Mouse (Mus musculus) MEL (cell line): ENCODE results near the gene Tmem30c. TPM values are rescaled to one million over a fixed set of nuclear protein-coding genes. Genes with fewer than 3 reads are reported as not detected.

ENCODE experiments used
- DNase-seq: peaks from one replicate; pipeline ENCODE4 v3.0.0; 2011; ENCODE audit warnings: low read depth, low spot score
- H3K27ac ChIP-seq: 2 replicates; pipeline ENCODE4 v1.5.1; 2012; ENCODE audit warnings: low read depth, mild to moderate bottlenecking, control low read depth, low read length, moderate library complexity; ENCODE audit not compliant: control insufficient read depth
- H3K27me3 ChIP-seq, 2 experiments: fragments of 150-350 bp in 1 of 2; sonication (generic) in 1 of 2; 2 replicates each; pipeline ENCODE4 v1.6.1; 2012; ENCODE audit warnings: low read length in 2 of 2, mild to moderate bottlenecking in 2 of 2, improper control_type of control experiment in 1 of 2, moderate library complexity in 1 of 2; ENCODE audit not compliant: insufficient read depth in 2 of 2, control insufficient read depth in 1 of 2
- H3K36me3 ChIP-seq, 2 experiments: 2 replicates each; pipeline ENCODE4 v1.6.1; 2012 to 2014; ENCODE audit warnings: low read length in 2 of 2, improper control_type of control experiment in 1 of 2, inconsistent platforms in 1 of 2, mild to moderate bottlenecking in 1 of 2; ENCODE audit not compliant: insufficient read depth in 2 of 2, control insufficient read depth in 1 of 2
- H3K4me1 ChIP-seq, 2 experiments: fragments of 150-350 bp in 1 of 2; sonication (generic) in 1 of 2; 2 replicates each; pipeline ENCODE4 v1.6.1; 2012; ENCODE audit warnings: low read length in 2 of 2, improper control_type of control experiment in 1 of 2, mild to moderate bottlenecking in 1 of 2; ENCODE audit not compliant: insufficient read depth in 2 of 2, control insufficient read depth in 1 of 2
- H3K4me3 ChIP-seq, 2 experiments: fragments of 150-350 bp in 1 of 2; sonication (generic) in 1 of 2; 2 replicates each; pipeline ENCODE4 v1.5.1; 2012; ENCODE audit warnings: low read depth in 2 of 2, low read length in 2 of 2, mild to moderate bottlenecking in 2 of 2, moderate library complexity in 2 of 2, control low read depth in 1 of 2, improper control_type of control experiment in 1 of 2; ENCODE audit not compliant: control insufficient read depth in 1 of 2, insufficient read depth in 1 of 2
- H3K79me2 ChIP-seq: 2 replicates; pipeline ENCODE4 v1.6.1; 2012; ENCODE audit warnings: mild to moderate bottlenecking, low read length, moderate library complexity; ENCODE audit not compliant: control insufficient read depth, poor library complexity, insufficient read depth
- H3K9ac ChIP-seq: 2 replicates; pipeline ENCODE4 v1.6.1; 2012; ENCODE audit warnings: low read depth, mild to moderate bottlenecking, control low read depth, low read length, moderate library complexity; ENCODE audit not compliant: control insufficient read depth, poor library complexity, severe bottlenecking
- H3K9me3 ChIP-seq: fragments of 150-350 bp; sonication (generic); replicated peaks from 2 replicates; pipeline ENCODE4 v1.6.1; 2012; ENCODE audit warnings: mild to moderate bottlenecking, low read length, improper control_type of control experiment, moderate library complexity; ENCODE audit not compliant: insufficient read depth
- BHLHE40 ChIP-seq: IDR thresholded peaks from 2 replicates; pipeline ENCODE4 v1.6.1; 2012; ENCODE audit warnings: low read depth, mild to moderate bottlenecking, inconsistent platforms, low read length, improper control_type of control experiment, borderline replicate concordance
- CHD1 ChIP-seq: IDR thresholded peaks from 2 replicates; pipeline ENCODE4 v1.6.1; 2012; ENCODE audit warnings: low read depth, mild to moderate bottlenecking, inconsistent platforms, low read length, improper control_type of control experiment
- CTCF ChIP-seq, 3 experiments: IDR thresholded peaks in 2 of 3; conservative IDR thresholded peaks in 1 of 3; 2 replicates each; pipeline ENCODE4 v1.5.1; 2011 to 2012; ENCODE audit warnings: low read length in 3 of 3, low read depth in 2 of 3, mild to moderate bottlenecking in 2 of 3, improper control_type of control experiment in 1 of 3, inconsistent platforms in 1 of 3, mixed read lengths in 1 of 3, moderate library complexity in 1 of 3; ENCODE audit not compliant: control insufficient read depth in 1 of 3, insufficient read depth in 1 of 3, poor library complexity in 1 of 3, severe bottlenecking in 1 of 3
- E2F4 ChIP-seq: IDR thresholded peaks from 2 replicates; pipeline ENCODE4 v1.6.1; 2011; ENCODE audit warnings: low read depth, low read length, improper control_type of control experiment, borderline replicate concordance
- EP300 ChIP-seq, 2 experiments: IDR thresholded peaks; 2 replicates each; pipeline ENCODE4 v1.6.1; 2011; ENCODE audit warnings: improper control_type of control experiment in 2 of 2, low read length in 2 of 2, low read depth in 1 of 2, mild to moderate bottlenecking in 1 of 2
- GABPA ChIP-seq: IDR thresholded peaks from 2 replicates; pipeline ENCODE4 v1.6.1; 2012; ENCODE audit warnings: low read depth, mild to moderate bottlenecking, inconsistent platforms, low read length, improper control_type of control experiment, moderate library complexity
- HCFC1 ChIP-seq: IDR thresholded peaks from 2 replicates; pipeline ENCODE4 v1.6.1; 2012; ENCODE audit warnings: low read depth, mild to moderate bottlenecking, inconsistent platforms, low read length, improper control_type of control experiment, moderate library complexity
- MAZ ChIP-seq: IDR thresholded peaks from 2 replicates; pipeline ENCODE4 v1.6.1; 2012; ENCODE audit warnings: low read depth, mild to moderate bottlenecking, inconsistent platforms, low read length, improper control_type of control experiment
- MEF2A ChIP-seq: IDR thresholded peaks from 2 replicates; pipeline ENCODE4 v1.6.1; 2014; ENCODE audit warnings: low read depth, mild to moderate bottlenecking, inconsistent platforms, low read length, improper control_type of control experiment; ENCODE audit not compliant: poor library complexity, insufficient replicate concordance, severe bottlenecking; ENCODE audit errors: extremely low read depth
- MXI1 ChIP-seq: IDR thresholded peaks from 2 replicates; pipeline ENCODE4 v1.6.1; 2011; ENCODE audit warnings: mild to moderate bottlenecking, low read depth, low read length, improper control_type of control experiment
- MYB ChIP-seq: IDR thresholded peaks from 2 replicates; pipeline ENCODE4 v1.6.1; 2011; ENCODE audit warnings: mild to moderate bottlenecking, low read depth, low read length, improper control_type of control experiment
- NELFE ChIP-seq: IDR thresholded peaks from 2 replicates; pipeline ENCODE4 v1.6.1; 2011; ENCODE audit warnings: low read depth, low read length, improper control_type of control experiment
- NRF1 ChIP-seq: IDR thresholded peaks from 2 replicates; pipeline ENCODE4 v1.6.1; 2014; ENCODE audit warnings: low read depth, mild to moderate bottlenecking, inconsistent platforms, low read length, improper control_type of control experiment, moderate library complexity; ENCODE audit not compliant: poor library complexity, insufficient read depth, severe bottlenecking
- POLR2A ChIP-seq, 2 experiments: IDR thresholded peaks; 2 replicates each; pipeline ENCODE4 v1.6.1; 2011 to 2012; ENCODE audit warnings: low read length in 2 of 2, mild to moderate bottlenecking in 2 of 2, control low read depth in 1 of 2, improper control_type of control experiment in 1 of 2, low read depth in 1 of 2, moderate library complexity in 1 of 2; ENCODE audit not compliant: control insufficient read depth in 1 of 2, insufficient read depth in 1 of 2, poor library complexity in 1 of 2
- POLR2AphosphoS2 ChIP-seq: IDR thresholded peaks from 2 replicates; pipeline ENCODE4 v1.6.1; 2011; ENCODE audit warnings: low read length, improper control_type of control experiment
- POLR2AphosphoS5 ChIP-seq: IDR thresholded peaks from 2 replicates; pipeline ENCODE4 v1.6.1; 2012; ENCODE audit warnings: low read depth, borderline replicate concordance, mild to moderate bottlenecking, inconsistent platforms, low read length, moderate library complexity, mixed read lengths
- RAD21 ChIP-seq: IDR thresholded peaks from 2 replicates; pipeline ENCODE4 v1.6.1; 2011; ENCODE audit warnings: mild to moderate bottlenecking, low read depth, low read length, improper control_type of control experiment
- RCOR1 ChIP-seq: IDR thresholded peaks from 2 replicates; pipeline ENCODE4 v1.6.1; 2012; ENCODE audit warnings: low read depth, mild to moderate bottlenecking, inconsistent platforms, low read length, improper control_type of control experiment
- SMC3 ChIP-seq: IDR thresholded peaks from 2 replicates; pipeline ENCODE4 v1.6.1; 2011; ENCODE audit warnings: low read depth, low read length, improper control_type of control experiment
- TAL1 ChIP-seq: IDR thresholded peaks from 2 replicates; pipeline ENCODE4 v1.6.1; 2012; ENCODE audit warnings: mild to moderate bottlenecking, inconsistent platforms, low read length, moderate library complexity, mixed read lengths
- TCF12 ChIP-seq: IDR thresholded peaks from 2 replicates; pipeline ENCODE4 v1.6.1; 2014; ENCODE audit warnings: low read depth, mild to moderate bottlenecking, inconsistent platforms, low read length, improper control_type of control experiment, moderate library complexity
- UBTF ChIP-seq: IDR thresholded peaks from 2 replicates; pipeline ENCODE4 v1.6.1; 2012; ENCODE audit warnings: low read depth, mild to moderate bottlenecking, inconsistent platforms, low read length, improper control_type of control experiment, moderate library complexity, borderline replicate concordance; ENCODE audit not compliant: insufficient read depth
- USF1 ChIP-seq: IDR thresholded peaks from 2 replicates; pipeline ENCODE4 v1.6.1; 2014; ENCODE audit warnings: low read depth, mild to moderate bottlenecking, inconsistent platforms, low read length, improper control_type of control experiment, moderate library complexity
- USF2 ChIP-seq, 2 experiments: IDR thresholded peaks; 2 replicates each; pipeline ENCODE4 v1.6.1; 2011 to 2012; ENCODE audit warnings: improper control_type of control experiment in 2 of 2, low read length in 2 of 2, borderline replicate concordance in 1 of 2, inconsistent platforms in 1 of 2, low read depth in 1 of 2, mild to moderate bottlenecking in 1 of 2; ENCODE audit not compliant: insufficient read depth in 1 of 2
- ZC3H11A ChIP-seq: IDR thresholded peaks from 2 replicates; pipeline ENCODE4 v1.6.1; 2012; ENCODE audit warnings: low read depth, mild to moderate bottlenecking, inconsistent platforms, low read length, improper control_type of control experiment
- ZKSCAN1 ChIP-seq: IDR thresholded peaks from 2 replicates; pipeline ENCODE4 v1.6.1; 2012; ENCODE audit warnings: low read depth, mild to moderate bottlenecking, inconsistent platforms, low read length, improper control_type of control experiment, moderate library complexity
- ZNF384 ChIP-seq: IDR thresholded peaks from 2 replicates; pipeline ENCODE4 v1.6.1; 2012; ENCODE audit warnings: low read depth, mild to moderate bottlenecking, inconsistent platforms, low read length, improper control_type of control experiment
- polyA plus RNA-seq, 2 experiments: library from polyadenylated mRNA; stranded (reverse) in 1 of 2; unstranded in 1 of 2; fragments of >175 nt in 1 of 2; fragments of >200 nt in 1 of 2; gene quantifications; 2 replicates each; pipeline versions ENCODE4 v1.2.1 to v1.2.4; 2012; ENCODE audit warnings: low replicate concordance in 2 of 2, low read depth in 1 of 2; ENCODE audit not compliant: insufficient read length in 2 of 2, insufficient read depth in 1 of 2, missing spikeins in 1 of 2
- total RNA-seq: library from RNA; depleted of rRNA; stranded (reverse); fragments of 300-350 nt; gene quantifications from 2 replicates; pipeline ENCODE4 v1.2.3, GENCODE M21; 2012

Gene Tmem30c
- total and polyA plus RNA-seq, 3 experiments = 0.04 to 0.38 TPM; not detected in 1

DNA sequence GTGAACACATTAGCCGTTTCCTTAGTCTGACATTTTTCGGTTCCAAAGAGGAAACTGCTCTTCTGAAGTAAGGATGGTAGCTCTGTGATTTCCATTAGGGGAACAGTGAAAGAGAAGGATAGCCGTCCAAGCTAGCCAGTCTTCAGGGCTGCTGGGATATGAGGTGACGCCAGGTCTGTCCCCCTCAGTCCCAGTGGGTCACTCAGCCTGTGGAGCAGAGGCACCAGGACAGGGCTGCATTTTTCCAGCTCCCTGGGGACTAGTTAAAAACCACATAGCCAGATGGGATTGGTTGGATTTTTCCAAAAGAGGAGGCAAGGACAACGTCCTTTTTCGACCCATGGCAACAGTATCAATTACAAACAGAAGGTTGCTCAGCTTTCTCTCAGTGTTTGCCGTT is 34.3 kb upstream of the Tmem30c start:
- H3K4me3 ChIP-seq = no peak overlapping the region
- no peak for DNase-seq
- no peak for TF ChIP-seq MAZ
- TF ChIP-seq SMC3 = no peak
- TF ChIP-seq NRF1 = no peak
- no peak for TF ChIP-seq NELFE
- TF ChIP-seq CHD1 = no peak
- no peak for TF ChIP-seq BHLHE40
- TF ChIP-seq POLR2AphosphoS5 = no peak
- no peak for TF ChIP-seq USF1
- TF ChIP-seq RAD21 = no peak
- no peak for TF ChIP-seq MEF2A
- no peak for TF ChIP-seq ZNF384
- TF ChIP-seq TAL1 = no peak
- no peak for TF ChIP-seq HCFC1
- no peak for TF ChIP-seq CTCF (IDR thresholded peaks at IDR 0.05 in 2 of 3, conservative IDR thresholded peaks at IDR 0.05 in 1 of 3; ENCODE audit: control insufficient read depth in 1 of 3, insufficient read depth in 1 of 3, low read depth in 2 of 3, low read length in 3 of 3, poor library complexity in 1 of 3, severe bottlenecking in 1 of 3)
- TF ChIP-seq ZC3H11A = no peak
- no peak for TF ChIP-seq MYB
- TF ChIP-seq ZKSCAN1 = no peak
- TF ChIP-seq POLR2A (IDR thresholded peaks at IDR 0.05; ENCODE audit: control insufficient read depth in 1 of 2, insufficient read depth in 1 of 2, low read depth in 1 of 2, low read length in 2 of 2, poor library complexity in 1 of 2) = no peak
- H3K9ac ChIP-seq = no peak overlapping the region
- H3K27ac ChIP-seq = no peak overlapping the region
- no peaks in the 10 kb centered on the region for H3K79me2 ChIP-seq
- no peaks in the 10 kb centered on the region for H3K4me1 ChIP-seq
- H3K36me3 ChIP-seq = no peaks in the 10 kb centered on the region
- no peaks in the 10 kb centered on the region for H3K27me3 ChIP-seq
- no peaks in the 10 kb centered on the region for H3K9me3 ChIP-seq

DNA sequence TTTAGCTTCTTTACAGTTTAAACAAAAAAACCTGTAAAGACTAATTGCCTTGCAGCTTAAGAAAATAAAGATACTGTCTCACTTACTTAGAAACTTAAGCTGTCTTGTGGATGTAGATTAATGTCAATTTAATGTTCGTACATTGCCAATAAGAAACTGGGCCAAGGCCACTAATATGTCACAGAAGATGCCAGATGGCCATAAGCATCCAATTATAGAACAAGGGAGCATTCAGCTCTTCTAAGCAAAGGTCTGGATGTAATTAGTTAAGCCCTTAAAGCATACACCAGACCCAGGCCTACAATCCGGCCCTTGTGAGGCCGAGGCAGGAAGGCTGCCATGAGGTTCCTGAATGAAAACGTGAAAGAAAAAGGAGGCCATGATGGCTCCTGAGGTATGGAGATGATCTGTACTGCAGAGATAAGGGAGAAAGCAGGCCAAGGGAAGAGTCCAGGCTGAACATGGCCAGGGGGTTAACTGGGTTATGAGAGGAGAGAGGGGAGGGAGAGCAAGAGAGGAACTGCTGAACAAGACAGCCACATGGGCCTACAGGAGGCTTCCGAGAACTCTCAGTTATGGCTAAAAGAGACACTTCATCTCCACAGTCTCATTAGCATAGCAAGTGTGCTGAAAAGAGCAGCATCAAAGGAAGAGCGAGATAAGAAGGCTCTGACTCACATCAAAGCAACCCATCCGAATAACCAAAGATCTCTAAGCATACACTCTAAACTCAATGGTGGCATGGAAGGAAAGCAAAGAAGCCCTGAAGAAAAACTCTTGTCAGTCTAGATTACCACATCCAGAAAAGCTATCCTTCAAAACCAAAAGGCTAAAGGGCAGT is 26.8 kb upstream of the Tmem30c start:
- Histone ChIP-seq H3K4me3 (no peak overlapping the region), H3K36me3 (peaks cover 0 to 3% of the 10 kb centered on the region in 2 experiments; a peak in 2 of 4 replicates), H3K9me3 (no peaks in the 10 kb centered on the region), H3K27ac (no peak overlapping the region), H3K79me2 (no peaks in the 10 kb centered on the region), H3K9ac (no peak overlapping the region), H3K4me1 (peaks cover 0 to 4% of the 10 kb centered on the region in 2 experiments; a peak in 1 of 4 replicates), H3K27me3 (no peaks in the 10 kb centered on the region)
- DNase-seq = peak; percentile 34
- no peak for TF ChIP-seq USF2 (IDR thresholded peaks at IDR 0.05; ENCODE audit: borderline replicate concordance in 1 of 2, insufficient read depth in 1 of 2, low read depth in 1 of 2, low read length in 2 of 2)
- TF ChIP-seq TCF12 = no peak
- no peak for TF ChIP-seq HCFC1
- no peak for TF ChIP-seq EP300 (IDR thresholded peaks at IDR 0.05; ENCODE audit: low read depth in 1 of 2, low read length in 2 of 2)
- TF ChIP-seq RCOR1 = no peak
- no peak for TF ChIP-seq MAZ
- TF ChIP-seq NELFE = no peak
- TF ChIP-seq MXI1 = no peak
- TF ChIP-seq E2F4 = no peak
- TF ChIP-seq ZC3H11A = no peak
- no peak for TF ChIP-seq ZNF384
- TF ChIP-seq ZKSCAN1 = no peak
- no peak for TF ChIP-seq GABPA
- TF ChIP-seq MEF2A = no peak
- no peak for TF ChIP-seq POLR2AphosphoS2
- no peak for TF ChIP-seq RAD21
- no peak for TF ChIP-seq BHLHE40
- TF ChIP-seq UBTF = no peak
- TF ChIP-seq MYB = no peak
- no peak for TF ChIP-seq POLR2A (IDR thresholded peaks at IDR 0.05; ENCODE audit: control insufficient read depth in 1 of 2, insufficient read depth in 1 of 2, low read depth in 1 of 2, low read length in 2 of 2, poor library complexity in 1 of 2)
